Mouse (Mus musculus) adrenal gland, postnatal 14 days (tissue): Measurements from ENCODE around the gene Mia. TPM values are rescaled to one million over a fixed set of nuclear protein-coding genes. Genes with fewer than 3 reads are reported as not detected.
A peak's percentile ranks its signal among the peaks of the same experiment; 100 is the strongest.

Experiments used
- DNase-seq: peaks from one replicate; pipeline ENCODE4 v3.0.0; 2021; ENCODE audit warnings: mixed read lengths
- total RNA-seq: library from RNA; stranded (reverse); gene quantifications from 2 replicates; pipeline ENCODE4 v1.2.3, GENCODE M21; 2021

Mia gene
- total RNA-seq, 1 experiment from 2014 or later, result 0.89 TPM

DNA sequence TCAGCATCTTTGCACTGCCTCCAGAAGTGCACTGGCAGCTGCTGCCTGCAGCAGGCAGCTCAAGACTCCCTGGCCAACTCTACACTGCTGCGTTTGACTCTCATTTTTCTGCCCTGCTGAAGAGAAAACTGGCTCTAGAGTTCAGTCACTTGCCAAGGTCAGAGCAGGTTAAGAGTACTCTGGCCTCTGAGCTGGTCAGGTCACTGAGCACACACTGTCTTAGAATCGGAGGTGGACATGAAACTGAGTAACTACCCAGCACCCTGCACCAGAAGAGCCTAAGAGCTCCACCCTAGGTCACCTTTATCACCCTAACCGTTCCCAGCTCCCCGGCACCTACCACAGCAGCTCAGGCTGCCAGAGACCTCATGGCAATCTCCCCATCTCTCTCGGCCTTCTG, 5.0 kb upstream of the Mia start:
- DNase-seq, result no peak

DNA sequence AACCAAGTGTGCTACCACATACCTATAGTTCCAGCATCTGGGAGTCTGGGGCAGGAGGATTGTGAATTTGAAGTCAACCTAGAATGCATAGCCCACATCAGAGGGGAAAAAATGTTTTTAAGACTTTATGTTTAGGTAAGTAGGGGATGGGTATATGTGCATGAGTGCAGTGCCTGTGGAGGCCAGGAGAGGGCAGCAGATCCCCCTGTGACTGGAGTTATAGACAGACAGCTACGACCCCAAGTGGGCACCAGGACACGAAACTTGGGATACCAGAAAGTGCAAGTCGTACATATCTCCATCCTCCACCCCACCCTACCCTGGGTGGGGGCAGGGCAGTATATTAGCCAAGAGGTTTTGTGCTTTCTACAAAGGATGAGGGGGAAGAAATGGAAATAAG, 4.0 kb upstream of the Mia start:
- DNase-seq, result peak; percentile 45

DNA sequence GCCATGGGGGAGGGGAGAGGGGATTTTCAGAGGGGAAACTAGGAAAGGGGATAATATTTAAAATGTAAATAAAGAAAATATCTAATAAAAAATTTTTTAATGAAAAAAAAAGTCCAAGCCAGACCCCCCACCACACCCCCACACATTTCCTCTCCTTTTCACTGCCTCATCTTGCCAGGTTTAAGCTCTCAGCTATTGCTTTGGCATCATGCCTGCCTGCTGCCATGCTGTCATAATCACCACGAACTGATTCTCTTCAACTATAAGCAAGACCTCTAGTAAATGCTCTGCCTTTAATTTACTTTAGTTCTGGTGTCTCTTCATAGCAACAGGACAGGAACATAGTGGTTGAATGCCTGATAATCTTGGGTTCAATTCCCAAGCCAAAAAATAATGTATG, 1.5 kb upstream of the Mia start:
- no peak for DNase-seq

DNA sequence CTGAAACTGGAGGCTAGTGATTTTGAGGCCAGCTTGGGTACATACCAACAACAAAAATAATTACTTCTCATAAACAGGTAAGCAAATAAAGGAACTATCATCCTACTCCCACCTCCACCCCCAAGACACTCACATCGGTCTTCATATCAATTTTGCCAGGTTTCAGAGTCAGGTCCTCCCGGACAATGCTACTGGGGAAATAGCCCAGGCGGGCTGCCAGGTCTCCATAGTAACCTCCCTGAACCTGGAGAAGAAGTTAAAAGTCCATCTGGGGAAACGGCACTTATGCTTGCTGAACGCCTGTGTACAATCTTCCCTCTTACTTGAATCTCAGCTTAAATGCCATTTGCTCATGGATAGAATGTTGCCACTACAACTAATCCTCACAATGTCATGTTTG, 921 bp downstream of the Mia start:
- peak; percentile 63 for DNase-seq

DNA sequence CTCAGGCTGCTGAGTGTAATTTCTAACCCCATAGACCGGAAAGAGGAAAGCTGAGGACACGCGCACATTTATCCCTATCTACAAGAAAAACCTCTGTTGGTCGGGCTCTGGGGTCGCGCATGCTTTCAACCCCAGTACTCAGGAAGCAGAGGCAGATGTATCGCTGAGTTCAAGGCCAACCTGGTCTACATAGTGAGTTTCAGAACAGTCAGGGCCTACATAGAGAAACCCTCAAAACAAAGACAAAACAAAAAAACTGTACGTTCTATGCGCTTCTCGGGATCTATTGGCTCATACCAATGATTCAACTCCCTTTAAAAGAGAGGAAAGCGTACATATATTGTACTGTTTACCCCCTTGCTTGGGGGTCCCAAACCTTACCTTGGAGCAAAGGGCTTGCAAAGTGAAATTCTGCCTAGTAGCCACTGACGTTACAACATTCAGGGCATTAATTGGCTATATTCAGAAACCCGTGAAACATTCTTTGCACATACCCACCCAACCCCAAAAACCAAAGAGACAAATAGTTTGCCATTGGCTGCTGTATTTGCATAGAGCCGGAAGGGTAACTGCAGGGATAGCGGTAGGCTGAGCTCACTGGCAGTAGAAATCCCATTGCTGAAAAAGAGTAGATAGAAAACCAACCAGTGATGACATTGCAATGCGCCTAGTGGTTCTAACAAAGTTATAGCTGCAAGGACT, 1.6 kb downstream of the Mia start:
- DNase-seq, result no peak

DNA sequence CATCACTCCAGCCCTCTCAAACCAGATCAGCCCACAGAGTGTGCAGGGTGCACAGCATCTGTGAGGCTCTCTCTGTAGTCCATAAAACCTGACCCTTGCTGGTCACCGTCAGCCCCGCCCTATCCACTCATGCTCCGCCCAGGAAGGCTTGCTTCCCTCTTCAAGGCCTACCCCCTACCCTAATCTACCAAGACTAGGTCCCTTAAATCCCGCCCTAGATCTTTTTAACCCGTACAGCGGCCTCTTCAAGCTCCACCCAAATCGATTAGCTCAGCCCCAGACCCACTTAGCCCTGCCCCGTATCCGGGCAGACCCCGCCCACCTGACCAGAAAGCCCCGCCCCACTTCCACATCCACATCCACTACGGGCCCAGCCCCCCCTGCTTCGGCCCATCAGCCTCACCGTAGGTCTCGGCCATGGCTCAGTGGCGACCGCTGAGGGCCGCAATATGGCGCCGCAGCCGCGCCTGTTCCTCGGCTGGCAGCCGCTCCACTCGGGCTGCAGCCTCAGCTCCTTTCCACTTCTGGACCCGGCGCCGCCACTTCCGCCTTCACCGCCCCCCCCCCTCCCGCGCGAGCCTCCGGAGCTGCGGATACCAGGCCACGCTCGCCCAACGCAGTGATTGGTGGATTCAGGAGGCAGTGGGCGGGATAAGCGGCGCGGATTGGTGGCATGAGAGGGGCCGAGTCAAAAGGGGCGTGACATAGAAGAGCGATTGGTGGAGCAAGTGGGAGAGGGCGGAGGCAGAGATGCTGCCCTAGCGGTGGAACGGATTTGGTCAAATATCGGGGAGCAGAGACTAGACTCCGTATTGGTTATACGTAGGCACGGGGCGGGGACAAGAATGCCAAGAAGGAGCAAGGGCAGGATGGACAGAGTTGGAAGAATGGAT, 2.4 kb downstream of the Mia start, which contains the start of gene Rab4b:
TSS of gene Rab4b (minus strand) at position 573 of the 893 bp plus-strand sequence.
- peak; percentile 99 for DNase-seq

DNA sequence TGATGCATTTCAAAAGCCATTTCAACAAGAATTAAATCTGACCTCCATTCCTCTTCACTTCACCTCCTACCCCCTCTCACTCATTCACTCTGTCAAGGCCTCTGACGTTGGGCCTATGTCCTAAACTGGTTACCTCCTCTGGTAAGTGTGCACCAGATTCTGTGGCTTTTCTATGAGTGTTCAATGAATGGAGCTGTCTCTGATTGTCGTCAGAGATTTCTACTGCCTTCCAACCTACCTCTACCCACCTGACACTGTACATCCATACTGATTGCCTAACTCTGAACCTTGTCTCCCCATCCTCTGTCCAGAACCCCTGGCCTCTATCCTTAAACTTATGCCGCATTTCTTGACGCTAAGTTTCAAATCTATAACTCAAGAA, 3.0 kb downstream of the Mia start:
- DNase-seq, result no peak

DNA sequence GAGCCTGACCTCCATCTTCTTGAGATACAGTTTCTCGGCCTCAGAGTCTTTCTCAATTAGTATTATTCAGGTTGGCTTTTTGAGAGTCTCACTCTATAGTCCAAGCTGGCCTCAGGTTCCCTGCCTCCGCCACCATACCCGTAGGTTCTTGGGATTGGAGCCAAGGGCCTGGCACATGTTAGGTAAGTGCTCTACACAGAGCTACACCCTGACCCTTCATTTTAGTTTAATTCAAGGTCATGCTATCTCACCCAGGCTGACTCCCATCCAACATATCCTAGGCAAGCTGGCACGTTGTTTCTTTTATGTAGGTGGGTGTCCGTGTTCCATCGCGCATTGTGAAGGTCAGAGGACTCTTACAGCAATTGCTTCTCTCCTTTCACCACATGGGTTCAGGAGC, 6.1 kb downstream of the Mia start:
- no peak for DNase-seq

DNA sequence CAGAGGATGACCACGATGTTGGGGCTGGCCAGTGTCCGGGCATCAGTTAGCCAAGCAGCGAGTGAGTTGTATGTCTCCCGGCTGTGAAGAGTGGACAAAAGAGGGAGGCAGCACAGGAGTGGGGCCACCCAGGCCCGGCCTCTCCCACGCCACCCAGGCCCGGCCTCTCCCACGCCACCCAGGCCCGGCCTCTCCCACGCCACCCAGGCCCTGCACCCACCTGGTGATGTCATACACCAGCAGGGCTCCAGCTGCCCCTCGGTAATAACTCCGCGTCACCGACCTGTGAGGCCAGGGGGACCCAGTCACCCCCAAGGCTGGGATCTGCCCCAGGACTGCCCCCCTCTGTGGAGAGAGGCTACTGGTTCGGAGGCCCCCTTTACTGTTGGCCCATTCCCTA, 6.5 kb downstream of the Mia start:
- DNase-seq, result no peak

DNA sequence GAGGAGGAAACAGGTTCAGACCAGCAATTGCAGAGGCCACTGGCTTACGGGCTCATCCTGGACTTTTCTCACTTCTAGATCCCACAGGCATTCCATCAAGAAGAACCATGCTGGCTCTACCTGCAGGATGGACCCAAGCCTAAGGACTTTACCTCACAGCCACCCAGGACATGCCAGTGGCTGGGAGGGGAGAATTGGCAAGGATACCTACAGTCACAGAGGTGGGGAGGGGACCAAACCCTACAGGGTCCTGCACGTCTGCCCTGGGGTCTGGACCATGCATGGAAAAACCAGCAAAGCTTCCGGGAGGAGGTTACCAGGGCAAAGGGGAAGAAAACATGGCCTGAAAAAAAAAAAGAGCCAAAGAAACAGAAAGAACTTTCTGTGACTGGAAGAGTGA, 10.0 kb downstream of the Mia start:
- DNase-seq, result no peak

DNA sequence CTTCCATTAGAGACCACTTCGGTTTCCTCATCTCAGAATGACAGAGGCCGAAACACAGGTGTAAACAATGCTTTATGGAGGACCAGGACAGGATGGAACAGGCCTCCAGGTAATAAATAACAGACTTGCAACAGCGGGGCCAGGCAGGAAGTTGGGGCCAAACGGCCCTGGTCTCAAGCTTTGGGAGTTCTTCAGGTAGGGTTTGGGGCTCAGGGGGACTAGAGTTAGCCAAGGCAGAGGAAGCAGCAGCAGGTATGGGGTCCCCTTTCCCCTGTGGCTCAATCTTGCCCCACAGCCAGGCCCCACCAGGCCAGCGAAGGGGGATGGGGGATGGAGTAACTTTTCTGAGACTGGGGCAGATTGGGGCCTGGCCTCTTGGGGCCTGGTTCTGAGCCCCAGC, 12.6 kb downstream of the Mia start:
- DNase-seq, result no peak

DNA sequence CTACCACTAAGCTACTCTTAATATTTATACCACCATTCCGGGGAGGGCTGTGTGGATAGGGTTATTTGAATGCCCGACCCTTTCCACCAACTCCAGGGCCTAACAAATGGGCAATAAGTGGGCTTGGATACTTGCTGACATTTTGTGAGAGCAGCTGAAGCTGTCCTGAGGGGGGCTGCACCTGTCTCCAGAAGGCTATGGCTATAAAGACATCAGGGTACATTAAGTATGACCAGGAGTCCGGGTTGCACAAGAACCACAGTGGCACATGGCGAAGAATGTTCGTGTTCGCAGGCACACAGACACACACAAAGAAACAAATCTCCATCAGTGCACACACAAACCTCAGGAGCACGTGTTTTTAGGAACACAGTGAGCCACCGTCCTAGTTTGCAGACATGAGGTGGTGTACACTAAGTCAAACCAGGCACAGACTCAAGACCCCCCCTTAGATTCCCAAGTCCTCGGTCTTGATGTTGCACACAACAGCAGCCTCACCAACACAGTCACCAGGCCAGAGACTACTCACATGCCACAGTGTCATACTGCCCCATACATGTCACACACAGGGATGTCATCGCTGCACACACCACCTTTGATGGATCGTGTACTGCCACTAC, 13.4 kb downstream of the Mia start:
- DNase-seq, result no peak

DNA sequence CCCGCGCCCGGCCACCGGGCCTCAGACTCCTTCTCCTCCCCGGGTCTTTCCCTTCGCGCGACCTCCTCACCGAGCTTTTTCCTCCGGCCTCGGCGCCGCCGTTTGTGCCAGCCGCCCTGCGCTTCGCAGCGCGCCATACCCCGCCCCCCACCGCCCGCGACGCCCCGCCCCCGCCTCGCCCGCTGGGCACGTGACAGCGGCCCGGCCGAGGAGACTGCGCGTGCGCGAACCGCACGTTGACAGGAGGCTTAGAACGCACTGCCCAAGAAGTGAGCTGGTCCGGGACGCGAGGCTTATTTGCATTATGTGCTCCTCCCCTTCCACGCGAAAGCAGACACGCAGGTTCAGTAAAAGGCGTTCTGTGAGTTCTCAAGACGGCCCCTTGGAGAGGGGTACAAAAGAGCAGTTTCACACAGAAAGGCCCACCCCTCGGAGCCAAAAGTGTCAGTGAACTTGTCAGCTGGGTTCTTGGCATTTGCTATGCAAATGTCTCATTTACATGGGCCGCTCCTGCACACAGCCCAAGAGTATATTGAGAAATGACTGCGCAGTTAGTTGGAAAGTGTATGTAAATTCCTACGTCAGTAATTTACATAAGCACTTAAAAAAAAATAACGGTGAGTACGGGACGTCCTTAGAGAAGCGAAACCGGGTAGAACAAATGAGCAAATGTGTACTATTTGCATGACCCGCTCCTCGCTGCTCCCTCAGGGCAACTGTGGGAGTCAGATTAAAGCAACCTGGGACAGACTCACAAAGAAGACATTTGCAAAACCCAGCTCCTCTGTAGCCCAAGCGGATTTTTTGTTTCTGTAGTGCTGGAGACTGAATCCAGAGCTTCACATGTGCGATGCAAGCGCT, 14.1 kb downstream of the Mia start, which contains the start of gene Egln2:
TSS of gene Egln2 (minus strand) at position 189 of the 861 bp plus-strand sequence.
- DNase-seq, result peak; percentile 98

DNA sequence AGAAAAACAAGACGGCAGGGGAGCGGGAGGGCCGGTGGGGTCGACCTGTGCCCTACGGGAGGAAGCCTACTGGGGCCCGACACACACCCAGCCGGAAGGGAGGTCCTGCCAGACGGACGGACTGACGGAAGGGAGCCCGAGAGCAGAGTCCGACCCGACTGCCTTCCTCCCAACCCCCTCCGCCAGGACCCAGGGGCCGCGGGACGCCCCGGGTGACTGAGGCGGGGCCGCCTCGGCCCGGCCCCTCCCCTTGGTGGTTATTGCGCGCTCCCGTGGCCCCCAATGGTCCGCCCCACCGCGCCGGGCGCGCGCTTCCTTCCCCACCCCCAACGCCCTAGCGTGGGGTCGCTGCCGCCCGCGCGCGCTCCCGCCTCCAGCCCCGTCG, 14.7 kb downstream of the Mia start:
- DNase-seq, result peak; percentile 96

DNA sequence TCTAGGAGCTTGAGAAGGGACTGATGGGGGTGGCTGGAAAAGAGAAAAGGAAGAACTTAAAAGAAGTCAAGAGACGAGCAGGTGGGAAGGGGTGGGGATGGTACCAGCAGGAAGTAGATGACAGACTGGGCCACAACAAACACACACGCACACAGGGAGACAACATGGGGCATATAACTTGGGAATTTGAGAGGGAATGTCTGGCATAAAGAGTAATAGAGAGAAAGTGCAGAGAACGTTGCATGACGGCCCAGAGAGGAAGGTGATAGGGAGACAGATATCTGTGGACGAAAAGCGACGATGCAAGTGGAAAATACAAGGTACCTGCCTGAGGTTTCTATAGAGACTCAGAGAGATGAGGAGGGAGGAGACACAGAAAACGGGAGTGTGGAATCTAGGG, 15.3 kb downstream of the Mia start:
- DNase-seq, result no peak

DNA sequence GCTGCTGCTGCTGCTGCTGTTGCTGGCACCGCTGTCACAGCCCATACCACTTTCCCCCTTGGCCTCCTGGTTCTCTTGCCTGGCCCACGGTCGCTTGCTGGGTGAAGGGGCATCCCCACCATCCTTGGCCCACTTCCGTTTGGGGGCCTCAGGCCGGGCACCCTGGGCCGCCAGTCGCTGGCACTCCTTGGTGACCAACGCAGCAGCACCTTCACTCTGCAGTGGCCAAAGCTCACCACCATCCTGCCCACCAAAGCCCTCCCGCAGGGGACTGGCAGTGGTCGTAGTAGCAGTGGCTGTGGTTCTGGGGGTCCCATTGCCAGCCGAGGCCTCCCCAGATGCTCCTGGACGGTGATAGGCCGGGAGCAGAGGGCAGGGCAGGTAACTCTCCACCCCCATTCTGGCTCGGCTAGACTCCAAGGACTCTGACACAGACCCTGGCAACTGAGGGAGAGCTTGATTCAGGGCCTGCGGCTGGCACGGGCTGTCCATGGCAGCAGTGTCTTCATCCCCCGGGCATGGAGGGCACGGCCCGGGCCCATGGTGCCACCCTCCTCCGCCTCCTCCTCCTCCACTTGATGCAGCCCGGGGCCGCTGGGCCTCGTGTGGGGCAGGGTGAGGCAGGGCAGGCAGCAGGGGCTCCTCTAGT, 15.8 kb downstream of the Mia start:
- peak; percentile 88 for DNase-seq

DNA sequence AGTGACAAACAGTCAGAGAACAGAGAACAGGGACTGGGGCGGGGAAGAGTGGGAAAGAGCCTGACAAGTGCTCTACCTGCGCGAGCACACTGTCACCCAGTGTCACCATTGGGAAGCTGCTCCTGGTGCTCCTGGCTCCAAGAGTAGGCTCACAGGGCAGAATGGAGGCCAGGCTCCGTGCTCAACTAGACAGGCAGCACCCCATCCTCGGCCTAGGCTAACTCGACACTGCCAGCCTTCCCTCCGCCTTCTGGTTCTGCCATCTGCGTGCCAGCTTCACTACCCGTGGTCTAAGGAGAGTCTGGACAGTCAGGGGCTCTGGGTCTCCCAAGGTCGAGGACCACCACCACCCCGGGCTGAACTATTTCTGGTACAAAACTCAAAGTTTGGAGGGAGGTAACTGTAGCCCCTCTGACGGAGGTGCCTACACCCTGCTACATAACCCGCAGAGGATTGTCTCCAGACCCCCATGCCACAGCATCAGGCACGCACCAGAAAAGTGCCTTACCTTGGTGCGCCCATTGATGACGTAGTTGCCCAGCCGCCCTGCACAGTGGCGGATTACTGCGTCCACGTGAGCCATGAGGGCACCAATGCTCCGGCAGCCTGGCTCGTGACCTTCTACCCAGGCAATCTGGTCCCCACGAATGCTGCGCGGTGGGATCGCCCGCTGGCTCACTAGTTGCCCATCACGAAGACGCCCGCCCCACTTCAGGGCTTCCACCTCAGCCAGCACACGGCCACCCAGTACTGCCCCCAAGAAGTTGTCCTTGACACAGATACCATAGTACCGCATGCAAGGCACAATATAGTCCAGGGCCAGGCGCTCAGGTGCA, 16.6 kb downstream of the Mia start:
- peak; percentile 80 for DNase-seq

DNA sequence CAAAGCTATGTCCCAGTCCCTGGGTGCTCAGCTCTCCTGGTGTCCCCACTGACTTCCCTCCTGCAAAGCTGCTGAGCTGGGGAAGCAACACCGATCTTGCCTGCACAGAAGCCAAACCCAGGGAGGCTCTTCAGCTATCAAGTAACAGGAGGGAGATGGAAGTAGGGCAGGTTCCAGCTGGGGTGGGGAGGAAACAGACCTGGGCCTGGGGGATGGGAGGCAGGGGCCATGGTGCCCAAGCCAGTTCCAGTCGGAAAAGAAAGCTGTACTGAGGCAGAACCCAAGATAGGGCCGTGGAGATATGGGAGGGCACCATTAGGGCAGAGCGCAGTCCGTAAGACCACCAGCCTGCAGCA, 17.5 kb downstream of the Mia start:
- no peak for DNase-seq

DNA sequence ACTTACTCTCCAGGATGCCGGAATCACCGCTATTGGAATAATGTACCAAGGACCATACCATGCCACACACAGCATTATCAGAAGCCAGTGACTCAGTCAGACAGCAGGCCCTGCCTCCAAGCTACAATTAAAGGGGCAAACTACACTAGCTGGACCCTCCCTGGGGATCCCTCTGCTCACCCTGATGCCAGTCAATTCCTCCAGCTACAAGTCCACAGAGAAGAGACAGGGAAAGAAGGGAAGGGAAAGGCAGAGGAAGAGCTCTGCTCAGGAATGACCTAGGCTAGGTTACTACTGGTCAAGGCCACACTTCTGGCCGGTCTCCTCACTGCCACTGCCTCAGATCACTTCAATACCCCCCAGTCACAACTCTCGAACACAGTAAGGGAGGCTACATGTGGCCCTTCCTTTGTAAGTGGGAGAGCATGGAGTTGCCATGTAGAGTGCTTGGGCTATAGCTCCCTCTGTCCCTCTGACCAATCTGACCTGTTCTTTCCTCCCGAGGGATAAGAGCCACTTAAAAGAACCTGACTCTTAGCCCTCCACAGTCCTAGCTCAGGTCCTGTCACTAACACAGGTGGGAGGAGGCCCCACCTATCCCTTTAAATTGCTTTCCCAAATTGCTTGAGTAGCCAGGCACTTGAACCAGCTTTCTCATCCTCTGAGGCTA, 18.0 kb downstream of the Mia start:
- DNase-seq, result no peak

DNA sequence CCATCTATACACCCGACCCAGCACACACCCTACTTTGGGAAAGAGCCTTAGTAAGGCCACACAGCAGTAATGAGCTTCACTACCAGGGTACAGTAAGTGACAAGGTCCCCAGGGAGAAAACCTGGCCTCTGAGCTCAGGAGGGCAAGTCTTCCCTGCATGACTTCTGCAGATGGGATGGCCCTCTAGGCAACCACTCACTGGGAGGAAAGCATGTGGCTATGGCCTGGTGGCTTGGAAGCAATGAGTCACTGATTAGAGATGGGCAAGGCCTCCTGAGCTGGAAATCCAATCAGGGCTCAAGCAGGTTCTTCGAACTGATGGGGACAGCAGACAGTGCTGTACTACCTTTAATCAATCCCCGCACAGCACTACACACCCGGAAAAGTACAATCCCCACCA, 19.2 kb downstream of the Mia start:
- DNase-seq, result peak; percentile 68
